Mouse (Mus musculus): ENCODE data around the gene Cops8.

DNA sequence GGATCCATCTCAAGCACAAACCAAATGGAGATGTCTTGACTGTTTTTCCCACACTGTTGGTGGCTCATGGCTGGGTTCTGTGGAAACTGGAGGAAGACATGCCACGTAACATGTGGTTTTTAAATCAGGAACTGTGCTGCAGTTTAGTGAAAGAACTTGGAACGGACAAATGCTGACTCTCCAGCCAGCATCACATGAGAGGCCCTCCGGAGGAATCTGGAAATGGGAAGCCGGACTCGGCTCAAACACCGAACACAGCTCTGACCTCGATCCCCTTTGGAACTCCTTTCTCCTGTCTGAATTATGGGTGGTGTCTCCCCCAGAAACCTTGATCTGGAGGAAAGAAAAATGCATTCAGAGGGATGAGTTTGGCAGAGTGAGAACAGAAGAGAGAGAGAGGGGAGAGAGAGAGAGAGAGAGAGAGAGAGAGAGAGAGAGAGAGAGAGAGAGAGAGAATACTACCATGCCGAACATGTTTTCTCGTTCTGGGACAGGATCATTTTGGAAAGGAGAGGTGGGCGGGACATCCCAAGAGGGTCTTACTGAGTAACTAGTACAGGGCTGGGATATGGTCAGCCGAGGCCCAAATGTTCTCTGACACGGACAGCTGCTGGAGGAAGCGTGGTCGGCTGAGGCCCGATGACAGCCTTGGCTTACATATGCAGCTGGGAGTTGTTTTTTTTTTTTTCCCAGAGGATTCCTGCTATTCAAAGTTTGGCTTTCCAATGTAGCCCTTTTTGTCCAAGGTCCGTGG is 53.9 kb downstream of the Cops8 start:
- TF ChIP-seq CTCF (IDR thresholded peaks at IDR 0.05; ENCODE audit: control insufficient read depth, insufficient read depth, insufficient replicate concordance, low read depth, low read length) (no peak), POLR2A (IDR thresholded peaks at IDR 0.05; ENCODE audit: control insufficient read depth, low read depth, low read length) (no peak)
